Mouse (Mus musculus): ENCODE data around the gene Mrpl45.

Gene Mrpl45

GRCm38 (mm10) chr11:97370329-97371091, 55.0 kb downstream of the Mrpl45 start:
- Histone ChIP-seq H3K9me3 (ENCODE audit: low read length) (no peaks in the 10 kb centered on the region), H3K4me3 (replicated peaks; ENCODE audit: low read length) (no peak overlapping the region), H3K36me3 (ENCODE audit: insufficient read depth, low read length) (peaks cover 51% of the 10 kb centered on the region), H3K27me3 (ENCODE audit: insufficient read depth, low read length) (no peaks in the 10 kb centered on the region), H3K4me1 (replicated peaks; ENCODE audit: low read depth, low read length) (peaks cover 15% of the 10 kb centered on the region)
- TF ChIP-seq POU5F1 (IDR thresholded peaks at IDR 0.05; ENCODE audit: borderline replicate concordance, low read length) (no peak), NANOG (IDR thresholded peaks at IDR 0.05; ENCODE audit: borderline replicate concordance, low read length) (no peak), CTCF (conservative IDR thresholded peaks at IDR 0.05; ENCODE audit: low read length) (no peak)

GRCm38 (mm10) chr11:97372159-97372864, 56.8 kb downstream of the Mrpl45 start:
- Histone ChIP-seq H3K4me3 (replicated peaks; ENCODE audit: low read length) (no peak overlapping the region), H3K4me1 (replicated peaks; ENCODE audit: low read depth, low read length) (peaks cover 18% of the 10 kb centered on the region), H3K27me3 (ENCODE audit: insufficient read depth, low read length) (no peaks in the 10 kb centered on the region), H3K9me3 (ENCODE audit: low read length) (no peaks in the 10 kb centered on the region), H3K36me3 (ENCODE audit: insufficient read depth, low read length) (peaks cover 54% of the 10 kb centered on the region)
- TF ChIP-seq CTCF (conservative IDR thresholded peaks at IDR 0.05; ENCODE audit: low read length) = no peak
- no peak for TF ChIP-seq POU5F1 (IDR thresholded peaks at IDR 0.05; ENCODE audit: borderline replicate concordance, low read length)

- no peak overlapping the region for H3K4me3 ChIP-seq (replicated peaks; ENCODE audit: low read length)
- H3K36me3 ChIP-seq (ENCODE audit: insufficient read depth, low read length) = peaks cover 57% of the 10 kb centered on the region
- H3K27me3 ChIP-seq (ENCODE audit: insufficient read depth, low read length) = no peaks in the 10 kb centered on the region
- TF ChIP-seq CTCF (conservative IDR thresholded peaks at IDR 0.05; ENCODE audit: low read length) = no peak
- no peak for TF ChIP-seq POU5F1 (IDR thresholded peaks at IDR 0.05; ENCODE audit: borderline replicate concordance, low read length)
- TF ChIP-seq NANOG (IDR thresholded peaks at IDR 0.05; ENCODE audit: borderline replicate concordance, low read length) = no peak
- H3K4me1 ChIP-seq (replicated peaks; ENCODE audit: low read depth, low read length) = peaks cover 14% of the 10 kb centered on the region
- no peaks in the 10 kb centered on the region for H3K9me3 ChIP-seq (ENCODE audit: low read length)
These were observed 57.9 kb downstream of the Mrpl45 start for GRCm38 (mm10) chr11:97373402-97373801.
